Mouse (Mus musculus) pancreas, adult 10 weeks (tissue): ENCODE measurements around the gene Rab11a. TPM values are rescaled to one million over a fixed set of nuclear protein-coding genes. Genes with fewer than 3 reads are reported as not detected.

ENCODE experiments used
- polyA plus RNA-seq: library from polyadenylated mRNA; stranded (reverse); fragments of 350-450 nt; fragmentation: Illumina TruSeq; extraction: RNeasy Lipid Tissue Mini Kit (QIAGEN cat#74804); gene quantifications from one replicate; pipeline ENCODE4 v1.2.3, GENCODE M21; 2015; ENCODE audit warnings: low read depth, low replicate concordance; ENCODE audit not compliant: insufficient read depth

Rab11a gene
- polyA plus RNA-seq, result 44.3 TPM

DNA sequence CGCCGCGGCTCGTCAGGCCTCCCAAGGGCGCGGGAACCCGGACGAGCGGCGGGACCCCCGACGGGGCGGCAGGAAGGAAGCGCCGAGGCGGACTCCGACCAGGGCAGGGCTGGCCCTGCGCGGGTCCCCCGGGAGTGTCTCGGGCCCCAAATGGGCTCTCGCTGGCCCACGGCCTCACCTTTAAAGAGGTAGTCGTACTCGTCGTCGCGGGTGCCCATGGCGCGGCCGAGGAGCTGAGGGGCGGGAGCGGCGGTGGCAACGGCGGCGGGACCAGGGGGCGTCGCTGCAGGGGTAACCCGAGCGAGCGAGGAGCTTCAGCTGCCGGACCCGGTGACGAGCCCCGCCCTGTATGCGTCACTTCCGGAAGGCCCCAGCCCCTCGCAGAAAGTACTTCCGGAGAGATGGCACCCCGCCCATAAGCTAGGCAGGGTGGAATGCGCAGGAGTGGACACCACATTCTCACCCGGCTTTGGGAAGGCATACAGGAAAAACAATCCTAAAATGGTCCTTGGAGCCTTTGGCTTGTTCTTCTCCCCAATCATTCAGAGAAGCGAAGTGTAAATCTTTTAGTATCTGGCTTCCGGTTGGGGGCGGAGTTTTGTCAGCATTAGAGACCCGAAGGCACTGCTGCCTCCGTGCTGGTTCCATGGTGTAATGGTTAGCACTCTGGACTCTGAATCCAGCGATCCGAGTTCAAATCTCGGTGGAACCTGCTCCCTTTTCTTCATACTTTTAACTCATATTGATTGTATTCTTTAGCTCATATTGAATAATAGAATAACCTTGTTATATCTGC is at the start of gene Rab11a:
Gene Rab11a, minus strand, starts transcription at position 353 of the 796 bp plus-strand sequence.

Other genes with a start within 250 kb of the Rab11a start
- 4.1 TPM for gene Dennd4a, start 73.6 kb upstream of the Rab11a start, polyA plus RNA-seq
- gene Slc24a1, start 213.8 kb upstream of the Rab11a start, polyA plus RNA-seq, result not detected
- 2.7 TPM for gene Ints14, start 223.1 kb upstream of the Rab11a start, polyA plus RNA-seq